Mouse (Mus musculus) hindbrain, postnatal 0 days (tissue): ENCODE results near the gene Ppil4. TPM values are rescaled to one million over a fixed set of nuclear protein-coding genes. Genes with fewer than 3 reads are reported as not detected.

ENCODE experiments used
- ATAC-seq: fragments of 200-750 bp; cut with Nextera tagmentation; 2 replicates; pipeline ENCODE4 v1.8.0; 2017; ENCODE audit warnings: mild to moderate bottlenecking, moderate TSS enrichment, moderate library complexity
- DNase-seq: peaks from one replicate; pipeline ENCODE4 v3.0.0-alpha.2; 2015; ENCODE audit warnings: low spot score
- H3K27ac ChIP-seq: fragments of 300-500 bp; sonication (generic); 2 replicates; pipeline ENCODE4 v1.5.1; 2014; ENCODE audit warnings: mild to moderate bottlenecking
- H3K27me3 ChIP-seq: fragments of 300-500 bp; sonication (generic); 2 replicates; pipeline ENCODE4 v1.6.1; 2014; ENCODE audit warnings: low read length, mixed read lengths; ENCODE audit not compliant: insufficient read depth
- H3K36me3 ChIP-seq: fragments of 300-500 bp; sonication (generic); 2 replicates; pipeline ENCODE4 v1.6.1; 2014; ENCODE audit warnings: low read length, mixed read lengths; ENCODE audit not compliant: insufficient read depth
- H3K4me1 ChIP-seq: fragments of 300-500 bp; sonication (generic); 2 replicates; pipeline ENCODE4 v1.6.1; 2014; ENCODE audit warnings: antibody characterized with exemption, low read length, mixed read lengths; ENCODE audit not compliant: insufficient read depth
- H3K4me2 ChIP-seq: fragments of 300-500 bp; sonication (generic); 2 replicates; pipeline ENCODE4 v1.6.1; 2014; ENCODE audit warnings: low read depth, mild to moderate bottlenecking, low read length, moderate library complexity, mixed read lengths
- H3K4me3 ChIP-seq: fragments of 300-500 bp; sonication (generic); 2 replicates; pipeline ENCODE4 v1.5.1; 2014; ENCODE audit warnings: low read length
- H3K9ac ChIP-seq: fragments of 300-500 bp; sonication (generic); replicated peaks from 2 replicates; pipeline ENCODE4 v1.6.1; 2014; ENCODE audit warnings: mild to moderate bottlenecking, low read length, moderate library complexity, mixed read lengths
- H3K9me3 ChIP-seq: fragments of 300-500 bp; sonication (generic); 2 replicates; pipeline ENCODE4 v1.6.1; 2016; ENCODE audit warnings: low read length, mixed read lengths
- CTCF ChIP-seq: IDR thresholded peaks from 2 replicates; pipeline ENCODE4 v1.5.1; 2016; ENCODE audit warnings: antibody characterized with exemption, control low read depth, low read depth
- WGBS: fragments of 180-500 bp; shearing (Covaris S2); extraction: QIAGEN DNeasy Blood & Tissue Kit; methylation state at CpG from one replicate; pipeline ENCODE4 v1.1.7; 2014; 5-methylcytosine and 5-hydroxymethylcytosine counted together
- microRNA-seq, 2 experiments: library from miRNA; unstranded; fragments of <30 nt; microRNA quantifications; one replicate each; pipeline ENCODE4; 2016
- polyA plus RNA-seq: library from polyadenylated mRNA; unstranded; fragments of >200 nt; fragmentation: Nextera tagmentation; extraction: Ambion mirVana; gene quantifications from 2 replicates; pipeline ENCODE4 v1.2.1, GENCODE M21; 2015
- total RNA-seq: library from RNA; depleted of rRNA; stranded (reverse); fragments of >200 nt; gene quantifications from 2 replicates; pipeline ENCODE4 v1.2.3, GENCODE M21; 2014; rRNA removed

The Ppil4 gene
- total and polyA plus RNA-seq, 2 experiments from 2014 or later: 17.9 to 43.3 TPM

DNA sequence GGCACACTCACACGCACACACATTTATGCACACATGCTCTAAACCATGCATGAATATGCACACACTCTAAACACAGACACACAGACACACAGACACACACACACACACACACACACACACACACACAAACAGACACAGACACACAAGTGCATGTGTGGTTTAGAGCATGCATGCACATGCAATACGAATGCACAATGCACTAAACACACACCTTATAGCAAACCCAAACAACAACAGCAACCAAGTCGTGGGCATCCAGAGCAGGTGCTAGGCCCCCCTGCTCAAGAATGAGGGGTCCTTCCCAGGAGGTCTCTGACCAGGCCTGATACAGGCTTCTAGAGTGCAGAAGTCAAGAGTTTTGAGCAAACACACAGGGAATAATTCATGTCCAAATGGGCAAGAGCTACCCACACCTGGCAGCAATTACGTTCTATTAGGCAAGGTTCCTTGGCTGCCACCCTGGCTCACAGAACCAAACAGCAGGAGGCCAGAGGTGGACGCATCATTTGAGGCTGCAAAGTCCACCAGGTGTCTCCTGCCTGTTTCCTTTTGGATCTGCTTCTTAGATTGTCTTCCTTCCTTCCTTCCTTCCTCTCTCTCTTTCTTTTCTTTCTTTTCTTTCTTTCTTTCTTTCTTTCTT, 78.8 kb downstream of the Ppil4 start:
- Histone ChIP-seq H3K27ac (no peak overlapping the region), H3K4me3 (no peak overlapping the region), H3K9ac (no peak overlapping the region), H3K9me3 (no peaks in the 10 kb centered on the region), H3K4me1 (no peaks in the 10 kb centered on the region), H3K4me2 (no peak overlapping the region), H3K36me3 (no peaks in the 10 kb centered on the region), H3K27me3 (no peaks in the 10 kb centered on the region)
- no peak for TF ChIP-seq CTCF
- no peak for DNase-seq
- ATAC-seq: no peak
- WGBS: 86% methylated on average over 5 of the region's 5 CpGs

Small RNA genes within 50 kb of the gene (microRNA-seq; reads per million reads assigned to microRNA genes)
- 0.53 to 2.5 reads per million in 2 experiments for gene Mir5104

Other genes with a start within 250 kb of the Ppil4 start
- gene Lrp11, start 203.1 kb upstream of the Ppil4 start, total RNA-seq: 162 and 204 TPM in 2 replicates
- 55.4 and 56.1 TPM in 2 replicates for gene Lrp11, start 203.1 kb upstream of the Ppil4 start, polyA plus RNA-seq
- 10.2 and 11.6 TPM in 2 replicates for gene Nup43, start 125.4 kb upstream of the Ppil4 start, total RNA-seq
- 20.2 and 20.9 TPM in 2 replicates for gene Nup43, start 125.4 kb upstream of the Ppil4 start, polyA plus RNA-seq
- gene Pcmt1, start 111.8 kb upstream of the Ppil4 start, total RNA-seq: 65.7 and 72.7 TPM in 2 replicates
- gene Pcmt1, start 111.8 kb upstream of the Ppil4 start, polyA plus RNA-seq: 188 and 202 TPM in 2 replicates
- 39.2 and 41.0 TPM in 2 replicates for gene Lats1, start 111.7 kb upstream of the Ppil4 start, total RNA-seq
- 5.7 and 7.1 TPM in 2 replicates for gene Lats1, start 111.7 kb upstream of the Ppil4 start, polyA plus RNA-seq
- gene Katna1, start 66.9 kb upstream of the Ppil4 start, total RNA-seq: 5.2 and 11.2 TPM in 2 replicates
- gene Katna1, start 66.9 kb upstream of the Ppil4 start, polyA plus RNA-seq: 18.6 and 26.0 TPM in 2 replicates
- gene Ginm1, start 67 bp upstream of the Ppil4 start, total RNA-seq: 14.6 and 24.2 TPM in 2 replicates
- 78.8 and 83.6 TPM in 2 replicates for gene Ginm1, start 67 bp upstream of the Ppil4 start, polyA plus RNA-seq
- gene Zc3h12d, start 39.6 kb downstream of the Ppil4 start, total RNA-seq: 0.10 TPM in 1 of 2 replicates, not detected in the other
- gene Zc3h12d, start 39.6 kb downstream of the Ppil4 start, polyA plus RNA-seq: 0.23 and 0.28 TPM in 2 replicates
- 54.3 and 64.3 TPM in 2 replicates for gene Tab2, start 163.3 kb downstream of the Ppil4 start, total RNA-seq
- 11.4 and 12.0 TPM in 2 replicates for gene Tab2, start 163.3 kb downstream of the Ppil4 start, polyA plus RNA-seq